Mouse (Mus musculus): ENCODE measurements around the gene Hyal1. TPM values are rescaled to one million over a fixed set of nuclear protein-coding genes. Genes with fewer than 3 reads are reported as not detected.
A peak's percentile ranks its signal among the peaks of the same experiment; 100 is the strongest.

The Hyal1 gene
- 8.2 and 8.5 TPM in 2 replicates for polyA plus RNA-seq (2015; fragmentation: Nextera tagmentation; extraction: Ambion mirVana)

- Histone ChIP-seq H3K4me3 (peak within 1 kb of the TSS; percentile 31), H3K27ac (replicated peaks) (peak within 1 kb of the TSS; percentile 62), H3K9ac (peak within 1 kb of the TSS; percentile 58), H3K4me2 (peak within 1 kb of the TSS; percentile 51), H3K27me3 (no peaks in the 10 kb centered on the region), H3K36me3 (peaks cover 33% of the 10 kb centered on the region), H3K4me1 (replicated peaks) (peaks cover 55% of the 10 kb centered on the region), H3K9me3 (no peaks in the 10 kb centered on the region)
- WGBS, result 31% methylated on average over 16 of the region's 16 CpGs
- ATAC-seq (ENCODE audit: low read depth), result peak; percentile 41; the same call in 1 of the 2 replicates
Measured at GRCm38 (mm10) chr9:107576357-107577107, at the start of gene Hyal1. Gene Hyal1, plus strand, starts transcription at chr9:107576927.

GRCm38 (mm10) chr9:107533791-107534407, 42.8 kb upstream of the Hyal1 start, which contains the start of gene Tmem115:
Gene Tmem115, plus strand, starts transcription at chr9:107533945.
- Histone ChIP-seq H3K27ac (replicated peaks) (peak within 1 kb of the TSS; percentile 77), H3K4me1 (replicated peaks) (peaks cover 35% of the 10 kb centered on the region), H3K4me3 (peak within 1 kb of the TSS; percentile 86), H3K9me3 (no peaks in the 10 kb centered on the region), H3K9ac (peak within 1 kb of the TSS; percentile 91), H3K27me3 (no peaks in the 10 kb centered on the region; the same call in 1 of the 2 replicates), H3K4me2 (peak within 1 kb of the TSS; percentile 100), H3K36me3 (peaks cover 22% of the 10 kb centered on the region)
- ATAC-seq (ENCODE audit: low read depth), result peak; percentile 98
- under 1% methylated on average over 47 of the region's 48 CpGs for WGBS

GRCm38 (mm10) chr9:107534408-107535202, 42.1 kb upstream of the Hyal1 start:
- peak overlapping the region; percentile 77 for H3K27ac ChIP-seq (replicated peaks)
- peak overlapping the region; percentile 86 for H3K4me3 ChIP-seq
- peak overlapping the region; percentile 100 for H3K4me2 ChIP-seq
- H3K4me1 ChIP-seq (replicated peaks), result peaks cover 35% of the 10 kb centered on the region
- WGBS, result under 1% methylated on average over 40 of the region's 40 CpGs
- peak overlapping the region; percentile 91 for H3K9ac ChIP-seq
- no peaks in the 10 kb centered on the region for H3K9me3 ChIP-seq
- H3K27me3 ChIP-seq, result no peaks in the 10 kb centered on the region; the same call in 1 of the 2 replicates
- peaks cover 29% of the 10 kb centered on the region for H3K36me3 ChIP-seq
- ATAC-seq (ENCODE audit: low read depth), result peak; percentile 17; the same call in 1 of the 2 replicates

GRCm38 (mm10) chr9:107538231-107538630, 38.5 kb upstream of the Hyal1 start:
- WGBS, result 95% methylated on average over 7 of the region's 7 CpGs
- Histone ChIP-seq H3K36me3 (peaks cover 37% of the 10 kb centered on the region), H3K4me1 (replicated peaks) (peaks cover 62% of the 10 kb centered on the region), H3K27me3 (no peaks in the 10 kb centered on the region), H3K9ac (no peak overlapping the region), H3K4me3 (no peak overlapping the region), H3K9me3 (no peaks in the 10 kb centered on the region), H3K4me2 (no peak overlapping the region), H3K27ac (replicated peaks) (no peak overlapping the region)
- no peak for ATAC-seq (ENCODE audit: low read depth)

- H3K27me3 ChIP-seq, result no peaks in the 10 kb centered on the region
- H3K9ac ChIP-seq, result no peak overlapping the region
- peaks cover 41% of the 10 kb centered on the region for H3K36me3 ChIP-seq
- H3K4me3 ChIP-seq, result no peak overlapping the region
- H3K27ac ChIP-seq (replicated peaks), result no peak overlapping the region
- no peaks in the 10 kb centered on the region for H3K9me3 ChIP-seq
- WGBS, result 96% methylated on average over 3 of the region's 3 CpGs
- peaks cover 65% of the 10 kb centered on the region for H3K4me1 ChIP-seq (replicated peaks)
- H3K4me2 ChIP-seq, result no peak overlapping the region
- no peak for ATAC-seq (ENCODE audit: low read depth)
Measured at GRCm38 (mm10) chr9:107538711-107539110, 38.0 kb upstream of the Hyal1 start.

GRCm38 (mm10) chr9:107539940-107540339, 36.8 kb upstream of the Hyal1 start:
- ATAC-seq (ENCODE audit: low read depth), result no peak
- H3K9ac ChIP-seq, result no peak overlapping the region
- H3K4me2 ChIP-seq, result no peak overlapping the region
- 93% methylated on average over 8 of the region's 8 CpGs for WGBS
- H3K36me3 ChIP-seq, result peaks cover 52% of the 10 kb centered on the region
- H3K4me3 ChIP-seq, result no peak overlapping the region
- no peaks in the 10 kb centered on the region for H3K9me3 ChIP-seq
- H3K27ac ChIP-seq (replicated peaks), result no peak overlapping the region
- no peaks in the 10 kb centered on the region for H3K27me3 ChIP-seq
- peaks cover 61% of the 10 kb centered on the region for H3K4me1 ChIP-seq (replicated peaks)

- H3K4me2 ChIP-seq, result peak overlapping the region; percentile 91
- H3K36me3 ChIP-seq, result peaks cover 56% of the 10 kb centered on the region
- H3K9ac ChIP-seq, result no peak overlapping the region
- peaks cover 60% of the 10 kb centered on the region for H3K4me1 ChIP-seq (replicated peaks)
- H3K27ac ChIP-seq (replicated peaks), result no peak overlapping the region
- ATAC-seq (ENCODE audit: low read depth), result no peak
- no peaks in the 10 kb centered on the region for H3K9me3 ChIP-seq
- H3K27me3 ChIP-seq, result no peaks in the 10 kb centered on the region
- WGBS, result 74% methylated on average over 4 of the region's 4 CpGs
- 0 out of 2 replicates have a peak overlapping the region, but pooled peaks have one; percentile 65 for H3K4me3 ChIP-seq
Measured at GRCm38 (mm10) chr9:107540420-107540819, 36.3 kb upstream of the Hyal1 start.

GRCm38 (mm10) chr9:107541005-107541404, 35.7 kb upstream of the Hyal1 start:
- Histone ChIP-seq H3K27ac (replicated peaks) (no peak overlapping the region), H3K4me3 (peak overlapping the region; percentile 65), H3K9ac (peak overlapping the region; percentile 82), H3K27me3 (no peaks in the 10 kb centered on the region), H3K4me1 (replicated peaks) (peaks cover 59% of the 10 kb centered on the region), H3K9me3 (no peaks in the 10 kb centered on the region), H3K36me3 (peaks cover 56% of the 10 kb centered on the region), H3K4me2 (peak overlapping the region; percentile 91)
- 0 out of 2 replicates have a peak, but pooled peaks have one; percentile 1 for ATAC-seq (ENCODE audit: low read depth)
- 33% methylated on average over 10 of the region's 10 CpGs for WGBS

GRCm38 (mm10) chr9:107541474-107542351, 35.0 kb upstream of the Hyal1 start, which contains the start of the genes Cyb561d2 and Nprl2:
Gene Cyb561d2, minus strand, starts transcription at chr9:107542193.
Gene Nprl2, plus strand, starts transcription at chr9:107542226.
- WGBS, result 1% methylated on average over 46 of the region's 46 CpGs
- Histone ChIP-seq H3K27ac (replicated peaks) (peak within 1 kb of the TSS; percentile 64; the same call in 1 of the 2 replicates), H3K4me2 (peak within 1 kb of the TSS; percentile 91), H3K9me3 (no peaks in the 10 kb centered on the region), H3K9ac (peak within 1 kb of the TSS; percentile 82), H3K27me3 (no peaks in the 10 kb centered on the region), H3K4me1 (replicated peaks) (peaks cover 59% of the 10 kb centered on the region), H3K4me3 (peak within 1 kb of the TSS; percentile 65), H3K36me3 (peaks cover 56% of the 10 kb centered on the region)
- peak; percentile 84 for ATAC-seq (ENCODE audit: low read depth)

- Histone ChIP-seq H3K36me3 (peaks cover 50% of the 10 kb centered on the region), H3K4me2 (peak overlapping the region; percentile 91), H3K4me1 (replicated peaks) (peaks cover 59% of the 10 kb centered on the region), H3K4me3 (peak overlapping the region; percentile 65), H3K27ac (replicated peaks) (peak overlapping the region; percentile 61; the same call in 1 of the 2 replicates), H3K9ac (peak overlapping the region; percentile 82), H3K9me3 (no peaks in the 10 kb centered on the region), H3K27me3 (no peaks in the 10 kb centered on the region)
- ATAC-seq (ENCODE audit: low read depth), result peak; percentile 16
- 2% methylated on average over 11 of the region's 11 CpGs for WGBS
Measured at GRCm38 (mm10) chr9:107542352-107542686, 34.4 kb upstream of the Hyal1 start.

- H3K27me3 ChIP-seq, result 0 out of 2 replicates have a peak, but pooled peaks cover 1% of the 10 kb centered on the region
- H3K4me2 ChIP-seq, result peak overlapping the region; percentile 91
- no peak for ATAC-seq (ENCODE audit: low read depth)
- peaks cover 46% of the 10 kb centered on the region for H3K36me3 ChIP-seq
- WGBS, result 52% methylated on average over 8 of the region's 8 CpGs
- H3K9me3 ChIP-seq, result no peaks in the 10 kb centered on the region
- peaks cover 59% of the 10 kb centered on the region for H3K4me1 ChIP-seq (replicated peaks)
- peak overlapping the region; percentile 65 for H3K4me3 ChIP-seq
- H3K27ac ChIP-seq (replicated peaks), result no peak overlapping the region
- H3K9ac ChIP-seq, result peak overlapping the region; percentile 82
Measured at GRCm38 (mm10) chr9:107542721-107543120, 34.0 kb upstream of the Hyal1 start.
